Mouse (Mus musculus): Measurements from ENCODE around the gene Gprc5b.

Gprc5b gene

GRCm38 (mm10) chr7:118989275-118989856, 5.6 kb downstream of the Gprc5b start:
- DNase-seq (ENCODE audit: low spot score): peak; percentile 70

- DNase-seq (ENCODE audit: low spot score): no peak
Observed at GRCm38 (mm10) chr7:118986369-118986768, 8.6 kb downstream of the Gprc5b start.

DNA sequence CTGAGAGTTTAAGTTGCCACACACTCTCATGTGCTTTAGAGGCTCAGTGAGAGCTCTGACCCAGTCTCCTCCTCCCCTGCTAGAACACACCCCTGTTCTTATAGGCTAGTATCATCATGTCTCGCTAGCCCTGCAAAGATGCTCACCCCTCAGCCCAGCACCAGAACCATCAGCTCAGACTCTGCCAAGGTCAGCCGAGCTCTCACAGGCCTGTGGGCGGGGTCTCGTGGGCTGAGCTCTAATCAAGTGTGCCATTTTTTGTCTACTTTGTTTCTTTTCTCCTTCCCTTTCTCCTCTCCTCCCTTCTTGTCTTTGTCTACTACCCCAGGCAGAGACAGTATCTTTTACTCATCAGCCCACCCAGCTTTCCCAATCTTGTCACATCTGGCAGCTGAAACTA, 9.2 kb downstream of the Gprc5b start:
- no peak for DNase-seq (ENCODE audit: low spot score)

GRCm38 (mm10) chr7:118983961-118984360, 11.1 kb downstream of the Gprc5b start:
- no peak for DNase-seq (ENCODE audit: low spot score)

GRCm38 (mm10) chr7:118982586-118982985, 12.4 kb downstream of the Gprc5b start:
- DNase-seq (ENCODE audit: low spot score): no peak

DNA sequence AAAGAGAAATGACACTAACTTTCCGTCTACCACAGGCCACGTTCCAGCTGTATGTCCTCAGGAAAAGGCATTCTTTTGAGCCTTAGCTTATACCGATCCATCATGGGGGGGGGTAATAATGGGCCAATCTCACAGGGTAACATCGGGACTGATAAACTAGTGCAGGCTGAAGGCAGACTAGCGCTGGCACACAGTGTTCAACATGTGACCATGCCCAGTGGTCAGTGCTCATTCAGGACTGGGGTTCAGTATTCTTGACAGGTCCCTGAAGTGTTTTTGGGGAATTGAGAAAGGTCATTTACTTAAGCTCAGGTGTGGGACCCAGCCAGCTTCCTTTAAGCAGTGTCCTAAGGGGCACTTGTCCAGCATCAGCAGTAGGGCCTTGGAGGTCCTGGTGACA, 13.2 kb downstream of the Gprc5b start:
- DNase-seq (ENCODE audit: low spot score): no peak

DNA sequence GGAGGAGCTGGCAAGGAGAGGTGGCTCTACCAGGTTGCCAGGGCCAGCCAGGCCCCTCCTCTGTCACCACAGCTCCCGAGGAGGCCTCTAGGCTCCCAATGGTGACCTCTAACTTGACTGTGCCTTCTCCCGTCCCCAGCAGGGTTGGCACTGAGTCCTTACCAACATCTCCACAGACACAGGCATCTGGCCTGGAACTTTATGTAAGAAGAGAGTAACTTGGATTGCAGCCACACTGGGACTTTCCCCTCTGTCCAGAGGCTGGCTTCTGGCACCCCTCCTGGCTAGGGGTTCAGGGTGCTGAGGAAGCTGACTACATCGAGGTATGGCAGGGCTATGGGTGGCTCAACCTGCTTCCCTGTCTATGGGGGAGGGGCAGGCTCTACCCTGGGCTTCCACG, 13.7 kb downstream of the Gprc5b start:
- DNase-seq (ENCODE audit: low spot score): no peak

DNA sequence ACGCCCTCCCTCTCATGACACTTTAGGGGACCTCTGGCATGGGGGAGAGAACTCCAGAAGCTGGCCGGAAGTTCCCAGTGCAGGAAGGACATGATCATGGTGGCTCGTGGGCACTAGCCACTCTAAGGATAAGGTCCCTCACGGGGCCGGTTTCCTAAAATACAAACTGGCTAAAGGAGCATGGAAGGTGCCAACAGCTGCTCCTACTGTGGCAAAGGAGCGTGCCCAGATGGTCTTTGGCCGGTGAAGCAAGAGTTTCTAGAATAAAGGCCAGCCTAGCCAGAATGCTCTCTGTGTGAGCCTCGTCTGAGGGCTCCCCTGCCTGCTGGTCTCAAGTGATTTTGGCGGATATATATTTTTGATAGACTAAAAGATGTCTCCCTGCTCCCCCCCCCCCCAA, 15.3 kb downstream of the Gprc5b start:
- no peak for DNase-seq (ENCODE audit: low spot score)

DNA sequence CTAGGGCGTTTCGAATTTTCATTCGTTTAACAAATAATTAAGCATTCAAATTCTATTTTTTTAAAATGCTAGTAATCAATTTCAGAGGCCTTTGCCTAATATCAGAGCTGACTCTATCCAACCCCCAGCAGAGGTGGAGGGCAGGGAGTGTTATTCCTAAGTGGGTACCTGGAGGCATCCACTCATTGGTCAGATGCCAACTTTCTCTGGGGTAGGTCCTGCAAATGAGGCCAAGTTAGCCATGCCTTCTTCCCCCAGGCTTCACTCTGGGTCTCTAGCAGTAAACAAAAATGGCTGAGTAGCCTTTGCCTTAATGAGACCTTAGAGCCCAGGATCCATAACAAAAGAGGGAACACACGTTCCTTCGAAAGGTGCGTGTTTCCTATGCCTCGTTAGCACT, 15.9 kb downstream of the Gprc5b start:
- DNase-seq (ENCODE audit: low spot score): no peak

GRCm38 (mm10) chr7:118977167-118977543, 17.9 kb downstream of the Gprc5b start:
- no peak for DNase-seq (ENCODE audit: low spot score)

DNA sequence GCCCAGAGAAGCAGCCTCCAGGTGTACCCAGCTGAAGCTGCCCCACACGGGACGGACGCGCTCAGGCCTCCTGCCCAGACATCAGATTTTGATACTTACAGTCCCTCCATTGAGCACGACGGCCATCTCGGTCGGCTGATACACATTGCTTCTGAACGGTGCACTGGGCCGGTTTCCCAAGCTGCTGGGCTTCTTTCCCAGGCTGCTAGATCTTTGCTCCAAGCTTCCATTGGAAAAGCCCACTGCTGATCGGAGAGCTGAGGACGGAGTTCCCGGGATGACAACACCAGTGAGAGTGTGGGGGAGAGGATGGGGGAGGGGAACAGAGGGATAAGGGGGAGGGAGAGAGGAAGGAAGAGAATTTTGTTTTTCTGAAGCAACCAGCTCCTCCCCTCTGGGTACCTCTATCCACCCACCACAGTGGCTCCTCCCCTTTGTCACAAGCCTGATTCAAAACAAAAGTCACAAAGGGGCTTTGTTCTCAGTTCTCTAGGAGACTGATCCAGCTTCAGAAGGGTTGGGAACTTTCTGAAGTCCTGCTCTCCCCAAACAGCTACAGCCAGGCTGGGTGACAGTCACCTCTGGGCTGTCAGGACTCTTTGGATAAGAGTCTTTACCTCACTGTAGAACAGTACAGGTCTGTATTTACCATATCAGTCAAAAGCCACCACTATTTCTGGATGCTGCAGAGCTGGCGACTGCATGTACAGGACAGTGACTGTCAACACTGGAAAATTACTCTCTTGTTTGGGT, 18.4 kb downstream of the Gprc5b start:
- DNase-seq (ENCODE audit: low spot score): peak; percentile 21

- DNase-seq (ENCODE audit: low spot score): no peak
Observed at GRCm38 (mm10) chr7:118975837-118976236, 19.2 kb downstream of the Gprc5b start.

DNA sequence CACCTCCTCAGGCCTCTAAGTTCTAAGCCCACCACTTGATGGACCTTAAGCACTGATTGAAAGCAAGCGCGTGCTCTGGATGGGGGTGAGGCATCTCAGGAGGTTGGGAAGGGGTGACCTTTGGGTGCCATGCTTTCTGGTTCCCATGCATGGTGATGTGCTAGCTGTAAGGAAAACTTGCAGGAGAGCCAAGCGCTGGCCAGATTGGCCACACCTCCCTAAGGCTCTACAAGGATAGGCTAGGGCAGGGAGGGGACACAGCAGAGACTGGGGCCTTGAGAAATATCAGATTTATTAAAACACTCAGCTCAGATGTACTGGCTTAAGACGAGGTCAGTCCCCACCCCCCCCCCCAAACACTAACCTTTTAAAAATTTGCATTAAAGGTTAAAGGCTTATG, 21.6 kb downstream of the Gprc5b start:
- DNase-seq (ENCODE audit: low spot score): peak; percentile 44

DNA sequence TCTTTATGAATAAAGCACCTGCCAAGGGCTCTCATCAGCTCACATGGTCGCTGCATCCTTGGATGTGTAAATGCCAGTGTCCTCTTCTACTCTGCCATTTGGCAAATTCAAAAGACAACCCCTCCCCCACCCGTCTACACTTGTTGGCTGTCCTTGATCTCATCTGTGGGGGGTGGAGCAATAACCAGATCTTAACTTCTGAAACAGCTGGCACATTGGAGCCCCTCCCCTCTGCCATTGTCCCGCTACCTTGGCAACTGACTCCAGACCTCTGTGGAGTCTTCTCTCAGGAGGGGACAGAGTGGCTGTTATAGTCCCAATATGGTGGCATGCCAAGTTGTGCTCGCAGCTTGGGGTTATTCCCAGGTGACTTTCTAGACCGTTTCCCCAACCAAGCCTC, 22.7 kb downstream of the Gprc5b start:
- DNase-seq (ENCODE audit: low spot score): no peak

DNA sequence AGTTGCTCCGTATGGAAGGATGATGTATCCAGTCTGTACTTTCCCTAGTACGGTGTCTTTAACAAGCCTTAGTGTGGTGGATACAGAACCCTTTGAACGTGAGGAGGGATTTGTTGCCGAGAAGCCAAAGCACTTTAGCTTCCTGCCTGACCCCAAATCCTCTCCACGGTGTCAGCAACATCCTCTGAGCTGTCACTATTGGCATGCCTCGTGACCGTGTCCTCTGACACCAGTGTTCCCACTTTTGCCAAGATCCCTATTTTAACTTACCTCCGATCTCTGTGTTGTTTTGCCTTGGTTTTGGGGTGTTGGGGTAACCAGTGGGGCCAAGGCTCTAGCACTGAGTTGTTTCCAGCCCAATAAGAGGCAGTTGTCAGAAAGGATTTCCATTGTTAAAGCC, 23.5 kb downstream of the Gprc5b start:
- no peak for DNase-seq (ENCODE audit: low spot score)

GRCm38 (mm10) chr7:118968870-118969269, 26.1 kb downstream of the Gprc5b start:
- no peak for DNase-seq (ENCODE audit: low spot score)

DNA sequence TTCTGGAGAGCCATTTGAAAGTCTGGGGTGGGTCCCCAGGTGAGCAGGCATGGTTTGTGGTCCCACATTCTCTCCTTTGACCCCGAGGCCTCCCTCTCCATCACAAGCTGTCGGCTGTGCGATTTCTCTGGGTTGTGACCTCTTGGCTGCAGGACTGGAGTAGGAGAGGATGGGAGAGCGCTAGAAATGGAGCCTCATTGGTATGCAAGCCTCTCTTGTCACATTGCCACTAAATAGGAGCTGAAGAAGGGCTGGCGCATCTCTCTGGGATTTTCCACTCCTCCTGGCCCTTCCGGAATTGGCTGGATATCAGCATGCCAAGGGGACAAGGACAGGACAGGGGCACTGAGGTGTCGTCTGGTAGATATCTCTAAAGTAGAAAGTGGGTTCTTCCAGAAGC, 29.8 kb downstream of the Gprc5b start:
- DNase-seq (ENCODE audit: low spot score): no peak

GRCm38 (mm10) chr7:118964777-118965176, 30.2 kb downstream of the Gprc5b start:
- no peak for DNase-seq (ENCODE audit: low spot score)

DNA sequence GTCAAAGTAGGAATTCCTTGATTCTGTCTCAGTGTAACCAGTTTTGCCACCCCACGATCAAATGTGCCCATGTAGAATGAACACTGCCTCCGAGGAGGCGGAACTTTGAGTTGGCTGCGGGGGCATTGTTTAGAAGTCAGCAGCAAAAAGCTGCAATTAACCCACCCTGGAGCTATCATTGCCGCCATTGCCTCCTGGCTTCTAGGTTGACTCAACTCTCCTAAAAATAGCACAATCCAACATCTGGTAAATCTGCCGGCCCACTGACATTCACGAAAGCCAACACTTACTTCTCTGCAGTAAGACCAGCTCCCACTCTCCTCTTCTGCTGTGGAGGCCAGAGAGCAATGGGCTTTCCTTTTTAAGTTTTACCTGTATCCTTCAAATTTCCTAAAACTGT, 35.8 kb downstream of the Gprc5b start:
- no peak for DNase-seq (ENCODE audit: low spot score)

DNA sequence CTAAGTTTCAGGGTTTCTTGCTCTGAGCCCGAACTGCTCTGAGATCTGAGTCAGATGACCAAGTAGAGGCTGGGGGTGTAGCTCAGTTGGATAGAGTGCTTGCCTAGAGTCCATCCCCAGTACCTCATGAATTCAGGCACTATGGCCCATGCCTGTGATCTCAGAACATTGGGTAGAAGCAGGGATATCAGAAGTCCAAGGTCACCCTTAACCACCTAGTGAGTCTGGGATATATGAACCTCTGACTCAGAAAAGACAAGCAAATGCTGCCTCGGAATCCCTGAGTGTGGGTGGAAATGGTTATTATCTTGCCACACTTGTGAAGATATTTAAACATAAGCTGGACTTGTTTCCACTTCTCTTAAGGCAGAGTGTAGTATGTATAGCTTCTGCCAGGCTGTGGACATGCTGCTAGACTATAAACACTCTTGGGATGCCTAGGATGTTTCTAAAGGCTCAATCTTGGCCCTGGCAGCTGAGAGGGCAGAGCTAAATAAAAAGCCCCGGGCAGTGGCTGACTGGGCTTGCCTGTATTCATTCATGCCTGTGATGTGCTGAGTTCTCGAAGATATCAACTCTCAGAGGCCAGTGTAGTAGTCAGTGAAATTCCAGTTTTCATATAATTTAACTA, 38.3 kb downstream of the Gprc5b start:
- DNase-seq (ENCODE audit: low spot score): no peak

DNA sequence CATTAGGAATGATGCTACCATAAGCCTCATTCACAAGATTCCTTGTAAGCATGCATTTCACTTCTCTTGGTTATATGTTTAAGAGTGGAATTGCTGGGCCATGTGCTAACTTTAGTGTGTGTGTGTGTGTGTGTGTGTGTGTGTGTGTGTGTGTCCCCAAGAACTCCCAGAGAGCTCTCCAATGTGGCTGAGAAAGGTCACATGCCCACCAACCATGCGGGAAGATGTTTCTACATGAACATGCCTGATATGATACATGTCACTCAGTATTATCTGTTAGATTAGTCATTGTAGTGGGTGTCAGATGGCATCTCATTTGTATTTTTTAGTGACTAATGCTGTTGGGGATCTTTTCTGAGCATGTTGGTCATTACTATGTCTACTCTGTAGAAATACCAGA, 40.0 kb downstream of the Gprc5b start:
- DNase-seq (ENCODE audit: low spot score): no peak

GRCm38 (mm10) chr7:118953626-118954282, 41.3 kb downstream of the Gprc5b start:
- no peak for DNase-seq (ENCODE audit: low spot score)

DNA sequence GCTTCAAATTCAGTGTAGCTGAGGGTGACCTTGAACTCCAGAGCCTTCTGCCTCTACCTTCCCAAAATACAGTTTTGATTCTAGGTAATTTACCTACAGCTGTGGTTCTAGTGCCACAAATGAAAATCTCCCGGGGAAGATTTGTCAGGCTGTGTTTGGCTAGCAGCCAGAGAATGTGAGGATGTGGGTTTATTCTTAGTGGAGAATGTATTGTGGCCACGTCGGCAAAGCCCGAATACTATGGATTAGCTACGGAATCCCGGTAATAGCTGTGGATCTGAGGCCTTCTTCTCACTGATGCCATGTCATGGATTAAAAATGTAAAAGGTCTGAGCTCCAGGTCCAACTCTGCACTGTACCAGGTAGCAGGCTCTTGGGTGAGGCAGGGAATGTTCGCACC, 45.3 kb downstream of the Gprc5b start:
- DNase-seq (ENCODE audit: low spot score): no peak

All from ovary, adult 18-20 months (tissue).